Mouse (Mus musculus): ENCODE data around the gene Haus3. TPM values are rescaled to one million over a fixed set of nuclear protein-coding genes. Genes with fewer than 3 reads are reported as not detected.

Haus3 gene
- polyA plus RNA-seq, 1 experiment from 2014 or later, result 10.5 TPM

- 83% methylated on average over 3 of the region's 3 CpGs for WGBS
- H3K36me3 ChIP-seq (ENCODE audit: control insufficient read depth, insufficient read depth, low read length), result peaks cover 11% of the 10 kb centered on the region
- no peaks in the 10 kb centered on the region for H3K9me3 ChIP-seq (replicated peaks; ENCODE audit: control insufficient read depth, low read length, poor library complexity, severe bottlenecking)
- peaks cover 13% of the 10 kb centered on the region for H3K4me1 ChIP-seq (ENCODE audit: control insufficient read depth, insufficient read depth, low read length)
- peak overlapping the region; percentile 92 for H3K27ac ChIP-seq (ENCODE audit: low read length)
- H3K27me3 ChIP-seq (ENCODE audit: control insufficient read depth, insufficient read depth, low read depth, low read length), result no peaks in the 10 kb centered on the region
- no peak for ATAC-seq
- peak overlapping the region; percentile 68 for H3K9ac ChIP-seq (ENCODE audit: low read depth, low read length)
- peak overlapping the region; percentile 57 for H3K4me3 ChIP-seq (ENCODE audit: low read depth, low read length)
- peak overlapping the region; percentile 81 for H3K4me2 ChIP-seq (ENCODE audit: low read length)
Measured at GRCm38 (mm10) chr5:34169954-34170353, 627 bp upstream of the Haus3 start.

DNA sequence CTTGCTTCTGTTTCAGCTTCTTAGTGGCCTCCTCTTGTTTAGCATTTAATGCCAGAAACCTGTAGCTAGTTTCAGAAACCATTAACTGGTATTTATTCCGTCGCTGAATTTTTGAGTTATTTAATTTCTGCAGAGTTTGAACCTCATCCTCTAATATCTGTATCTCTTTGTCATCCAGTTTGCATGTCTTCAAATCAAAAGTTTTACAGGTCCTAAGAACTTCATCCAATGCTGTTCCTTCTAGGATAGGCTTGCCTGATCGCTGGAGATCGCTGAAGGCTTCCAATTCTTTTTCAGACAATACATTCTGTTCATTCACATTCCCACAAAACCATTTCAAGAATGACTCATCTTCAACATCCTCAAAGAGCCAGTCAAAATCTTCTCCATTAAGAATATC is 1.5 kb downstream of the Haus3 start:
- 84% methylated on average over 4 of the region's 4 CpGs for WGBS

DNA sequence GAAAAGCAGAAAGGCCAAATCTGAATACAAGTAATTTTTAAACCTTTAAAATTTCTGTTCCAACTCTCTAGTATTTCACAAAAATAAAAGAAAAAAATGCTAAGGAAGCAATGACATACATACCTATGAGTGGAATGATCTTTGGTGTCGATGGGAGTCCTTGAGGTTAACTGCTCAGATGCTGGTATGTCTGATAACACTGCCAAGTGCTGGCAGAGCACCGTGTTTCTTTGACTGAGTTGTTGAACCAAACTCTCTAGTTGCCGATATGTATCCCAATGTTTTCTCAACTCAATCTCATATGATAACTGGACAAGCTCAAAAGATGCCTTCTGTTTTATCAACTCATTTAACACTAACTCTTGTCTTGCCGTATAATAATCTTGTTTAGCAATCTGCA is 3.5 kb downstream of the Haus3 start:
- H3K27ac ChIP-seq (ENCODE audit: low read length), result no peak overlapping the region
- WGBS, result 87% methylated on average over 4 of the region's 4 CpGs
- H3K9ac ChIP-seq (ENCODE audit: low read depth, low read length), result no peak overlapping the region
- ATAC-seq, result no peak
- H3K4me3 ChIP-seq (ENCODE audit: low read depth, low read length), result no peak overlapping the region
- peaks cover 13% of the 10 kb centered on the region for H3K4me1 ChIP-seq (ENCODE audit: control insufficient read depth, insufficient read depth, low read length)
- peaks cover 6% of the 10 kb centered on the region; the same call in 1 of the 2 replicates for H3K36me3 ChIP-seq (ENCODE audit: control insufficient read depth, insufficient read depth, low read length)
- H3K27me3 ChIP-seq (ENCODE audit: control insufficient read depth, insufficient read depth, low read depth, low read length), result no peaks in the 10 kb centered on the region
- H3K4me2 ChIP-seq (ENCODE audit: low read length), result no peak overlapping the region
- no peaks in the 10 kb centered on the region for H3K9me3 ChIP-seq (replicated peaks; ENCODE audit: control insufficient read depth, low read length, poor library complexity, severe bottlenecking)

More for the DNA sequence above, 1.5 kb downstream of the Haus3 start:
- H3K4me3 ChIP-seq (ENCODE audit: low read depth, low read length), result no peak overlapping the region
- no peak overlapping the region for H3K27ac ChIP-seq (ENCODE audit: low read length)
- H3K4me2 ChIP-seq (ENCODE audit: low read length), result no peak overlapping the region
- H3K36me3 ChIP-seq (ENCODE audit: control insufficient read depth, insufficient read depth, low read length), result peaks cover 3% of the 10 kb centered on the region; the same call in 1 of the 2 replicates
- ATAC-seq, result no peak
- H3K27me3 ChIP-seq (ENCODE audit: control insufficient read depth, insufficient read depth, low read depth, low read length), result no peaks in the 10 kb centered on the region
- H3K9ac ChIP-seq (ENCODE audit: low read depth, low read length), result no peak overlapping the region
- H3K4me1 ChIP-seq (ENCODE audit: control insufficient read depth, insufficient read depth, low read length), result peaks cover 13% of the 10 kb centered on the region
- H3K9me3 ChIP-seq (replicated peaks; ENCODE audit: control insufficient read depth, low read length, poor library complexity, severe bottlenecking), result no peaks in the 10 kb centered on the region

GRCm38 (mm10) chr5:34148476-34148875 is 20.9 kb downstream of the Haus3 start:
- Histone ChIP-seq H3K9me3 (replicated peaks; ENCODE audit: control insufficient read depth, low read length, poor library complexity, severe bottlenecking) (no peaks in the 10 kb centered on the region), H3K4me2 (ENCODE audit: low read length) (no peak overlapping the region), H3K4me1 (ENCODE audit: control insufficient read depth, insufficient read depth, low read length) (no peaks in the 10 kb centered on the region), H3K27ac (ENCODE audit: low read length) (no peak overlapping the region), H3K36me3 (ENCODE audit: control insufficient read depth, insufficient read depth, low read length) (no peaks in the 10 kb centered on the region), H3K27me3 (ENCODE audit: control insufficient read depth, insufficient read depth, low read depth, low read length) (no peaks in the 10 kb centered on the region), H3K9ac (ENCODE audit: low read depth, low read length) (no peak overlapping the region), H3K4me3 (ENCODE audit: low read depth, low read length) (no peak overlapping the region)
- no peak for ATAC-seq

DNA sequence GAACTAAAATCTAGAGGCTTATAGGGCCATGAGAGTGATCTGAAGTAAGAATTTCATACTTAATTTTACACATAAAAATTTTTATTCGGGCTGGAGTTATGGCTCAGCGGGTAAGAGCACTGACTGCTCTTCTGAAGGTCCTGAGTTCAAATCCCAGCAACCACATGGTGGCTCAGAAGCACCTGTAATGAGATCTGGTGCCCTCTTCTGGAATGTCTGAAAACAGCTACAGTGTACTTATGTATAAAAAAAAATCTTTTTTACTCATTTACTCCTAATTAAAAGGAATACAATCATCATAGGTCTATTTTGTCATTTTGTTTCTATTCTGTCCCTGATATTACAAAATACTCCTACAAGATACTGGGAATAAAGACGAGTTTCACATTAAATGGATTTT is 21.8 kb downstream of the Haus3 start:
- WGBS, result 92% methylated on average over 3 of the region's 3 CpGs
- H3K4me1 ChIP-seq (ENCODE audit: control insufficient read depth, insufficient read depth, low read length), result no peaks in the 10 kb centered on the region
- ATAC-seq, result no peak
- H3K4me2 ChIP-seq (ENCODE audit: low read length), result no peak overlapping the region
- no peaks in the 10 kb centered on the region for H3K27me3 ChIP-seq (ENCODE audit: control insufficient read depth, insufficient read depth, low read depth, low read length)
- no peak overlapping the region for H3K27ac ChIP-seq (ENCODE audit: low read length)
- no peak overlapping the region for H3K4me3 ChIP-seq (ENCODE audit: low read depth, low read length)
- H3K9me3 ChIP-seq (replicated peaks; ENCODE audit: control insufficient read depth, low read length, poor library complexity, severe bottlenecking), result no peaks in the 10 kb centered on the region
- no peak overlapping the region for H3K9ac ChIP-seq (ENCODE audit: low read depth, low read length)
- no peaks in the 10 kb centered on the region for H3K36me3 ChIP-seq (ENCODE audit: control insufficient read depth, insufficient read depth, low read length)

DNA sequence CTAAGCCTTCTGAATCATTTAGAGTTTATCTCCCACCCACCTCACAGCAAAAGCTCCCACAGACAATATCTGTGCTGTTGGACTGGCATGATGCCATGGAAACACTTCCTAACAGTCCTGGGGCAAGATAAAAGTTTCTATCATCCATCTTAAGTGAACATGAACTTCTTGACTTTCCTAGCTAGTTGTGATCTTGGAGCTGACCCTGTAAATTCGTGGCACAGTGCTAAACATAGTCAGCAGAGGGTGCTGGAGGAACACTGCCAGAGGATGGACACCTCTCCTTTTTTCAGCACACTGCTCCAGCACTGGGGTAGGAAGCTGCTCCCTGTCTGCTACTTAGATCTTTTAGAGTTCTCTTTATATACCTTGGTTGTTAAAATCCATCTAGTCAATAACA is 29.6 kb downstream of the Haus3 start:
- no peak overlapping the region for H3K9ac ChIP-seq (ENCODE audit: low read depth, low read length)
- no peaks in the 10 kb centered on the region for H3K27me3 ChIP-seq (ENCODE audit: control insufficient read depth, insufficient read depth, low read depth, low read length)
- no peak overlapping the region for H3K27ac ChIP-seq (ENCODE audit: low read length)
- no peaks in the 10 kb centered on the region for H3K36me3 ChIP-seq (ENCODE audit: control insufficient read depth, insufficient read depth, low read length)
- H3K4me3 ChIP-seq (ENCODE audit: low read depth, low read length), result no peak overlapping the region
- H3K9me3 ChIP-seq (replicated peaks; ENCODE audit: control insufficient read depth, low read length, poor library complexity, severe bottlenecking), result no peaks in the 10 kb centered on the region
- ATAC-seq, result no peak
- 10% methylated on average over 1 of the region's 1 CpGs for WGBS
- no peak overlapping the region for H3K4me2 ChIP-seq (ENCODE audit: low read length)
- no peaks in the 10 kb centered on the region for H3K4me1 ChIP-seq (ENCODE audit: control insufficient read depth, insufficient read depth, low read length)

DNA sequence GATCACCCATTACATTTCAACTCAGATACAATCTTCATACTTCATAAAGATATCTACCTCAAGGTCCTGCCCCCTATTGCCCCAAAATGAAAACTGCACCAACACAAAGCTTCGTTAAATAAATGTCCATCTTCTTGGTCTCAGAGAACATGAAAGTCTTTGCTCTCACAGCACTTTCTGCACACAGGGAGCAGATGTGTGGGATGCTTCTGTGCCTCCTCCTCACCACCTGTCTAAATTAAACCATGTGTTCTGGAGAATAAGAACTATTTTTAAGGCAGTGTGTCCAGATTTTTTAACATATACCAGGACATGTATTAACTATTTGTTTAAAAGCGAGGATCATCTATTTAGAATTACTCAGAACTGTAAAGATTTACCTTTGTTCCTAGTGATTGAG is 36.6 kb downstream of the Haus3 start:
- H3K9me3 ChIP-seq (replicated peaks; ENCODE audit: control insufficient read depth, low read length, poor library complexity, severe bottlenecking), result no peaks in the 10 kb centered on the region
- no peaks in the 10 kb centered on the region for H3K4me1 ChIP-seq (ENCODE audit: control insufficient read depth, insufficient read depth, low read length)
- WGBS, result 88% methylated on average over 2 of the region's 2 CpGs
- H3K4me2 ChIP-seq (ENCODE audit: low read length), result no peak overlapping the region
- H3K27me3 ChIP-seq (ENCODE audit: control insufficient read depth, insufficient read depth, low read depth, low read length), result no peaks in the 10 kb centered on the region
- no peaks in the 10 kb centered on the region for H3K36me3 ChIP-seq (ENCODE audit: control insufficient read depth, insufficient read depth, low read length)
- no peak overlapping the region for H3K4me3 ChIP-seq (ENCODE audit: low read depth, low read length)
- no peak for ATAC-seq
- H3K27ac ChIP-seq (ENCODE audit: low read length), result no peak overlapping the region
- no peak overlapping the region for H3K9ac ChIP-seq (ENCODE audit: low read depth, low read length)

- Histone ChIP-seq H3K9ac (ENCODE audit: low read depth, low read length) (no peak overlapping the region), H3K4me2 (ENCODE audit: low read length) (no peak overlapping the region), H3K27ac (ENCODE audit: low read length) (no peak overlapping the region), H3K27me3 (ENCODE audit: control insufficient read depth, insufficient read depth, low read depth, low read length) (no peaks in the 10 kb centered on the region), H3K4me1 (ENCODE audit: control insufficient read depth, insufficient read depth, low read length) (no peaks in the 10 kb centered on the region), H3K9me3 (replicated peaks; ENCODE audit: control insufficient read depth, low read length, poor library complexity, severe bottlenecking) (no peaks in the 10 kb centered on the region), H3K4me3 (ENCODE audit: low read depth, low read length) (no peak overlapping the region), H3K36me3 (ENCODE audit: control insufficient read depth, insufficient read depth, low read length) (no peaks in the 10 kb centered on the region)
- WGBS, result 31% methylated on average over 1 of the region's 1 CpGs
- no peak for ATAC-seq
Measured at GRCm38 (mm10) chr5:34124131-34124530, 45.2 kb downstream of the Haus3 start.

- no peak overlapping the region for H3K4me3 ChIP-seq (ENCODE audit: low read depth, low read length)
- no peak overlapping the region for H3K4me2 ChIP-seq (ENCODE audit: low read length)
- H3K27ac ChIP-seq (ENCODE audit: low read length), result no peak overlapping the region
- no peaks in the 10 kb centered on the region for H3K27me3 ChIP-seq (ENCODE audit: control insufficient read depth, insufficient read depth, low read depth, low read length)
- H3K4me1 ChIP-seq (ENCODE audit: control insufficient read depth, insufficient read depth, low read length), result no peaks in the 10 kb centered on the region
- H3K9me3 ChIP-seq (replicated peaks; ENCODE audit: control insufficient read depth, low read length, poor library complexity, severe bottlenecking), result no peaks in the 10 kb centered on the region
- WGBS, result 88% methylated on average over 3 of the region's 3 CpGs
- no peak overlapping the region for H3K9ac ChIP-seq (ENCODE audit: low read depth, low read length)
- H3K36me3 ChIP-seq (ENCODE audit: control insufficient read depth, insufficient read depth, low read length), result no peaks in the 10 kb centered on the region
- ATAC-seq, result no peak
Measured at GRCm38 (mm10) chr5:34119121-34119856, 50.0 kb downstream of the Haus3 start.

All from midbrain, embryonic 16.5 days (tissue).